Mouse (Mus musculus) midbrain, embryonic 11.5 days (tissue): ENCODE data around the gene Galk1. TPM values are rescaled to one million over a fixed set of nuclear protein-coding genes. Genes with fewer than 3 reads are reported as not detected.

ENCODE experiments used
- ATAC-seq: fragments of 200-750 bp; cut with Nextera tagmentation; 2 replicates; pipeline ENCODE4 v1.8.0; 2017; ENCODE audit warnings: moderate TSS enrichment, moderate library complexity; ENCODE audit not compliant: low FRiP score
- DNase-seq: peaks from one replicate; pipeline ENCODE4 v3.0.0; 2015; ENCODE audit warnings: low spot score; ENCODE audit errors: missing footprints
- H3K27ac ChIP-seq: fragments of 300-500 bp; sonication (generic); 2 replicates; pipeline ENCODE4 v1.5.1; 2014; ENCODE audit warnings: low read depth, low read length
- H3K27me3 ChIP-seq: fragments of 300-500 bp; sonication (generic); 2 replicates; pipeline ENCODE4 v1.6.1; 2014; ENCODE audit warnings: mild to moderate bottlenecking, low read length, moderate library complexity, mixed read lengths; ENCODE audit not compliant: control insufficient read depth, insufficient read depth
- H3K36me3 ChIP-seq: fragments of 300-500 bp; sonication (generic); 2 replicates; pipeline ENCODE4 v1.6.1; 2014; ENCODE audit warnings: mild to moderate bottlenecking, low read length, moderate library complexity, mixed read lengths; ENCODE audit not compliant: control insufficient read depth, insufficient read depth
- H3K4me1 ChIP-seq: fragments of 300-500 bp; sonication (generic); 2 replicates; pipeline ENCODE4 v1.6.1; 2014; ENCODE audit warnings: low read length; ENCODE audit not compliant: control insufficient read depth, insufficient read depth
- H3K4me2 ChIP-seq: fragments of 300-500 bp; sonication (generic); 2 replicates; pipeline ENCODE4 v1.6.1; 2014; ENCODE audit warnings: mild to moderate bottlenecking, moderate library complexity
- H3K4me3 ChIP-seq: fragments of 300-500 bp; sonication (generic); 2 replicates; pipeline ENCODE4 v1.5.1; 2014; ENCODE audit warnings: low read depth, low read length
- H3K9ac ChIP-seq: fragments of 300-500 bp; sonication (generic); 2 replicates; pipeline ENCODE4 v1.6.1; 2014; ENCODE audit warnings: low read length
- H3K9me3 ChIP-seq: fragments of 300-500 bp; sonication (generic); 2 replicates; pipeline ENCODE4 v1.6.1; 2016; ENCODE audit warnings: low read length; ENCODE audit not compliant: control insufficient read depth
- WGBS: fragments of 180-500 bp; shearing (Covaris S2); extraction: QIAGEN DNeasy Blood & Tissue Kit; methylation state at CpG from one replicate; pipeline ENCODE4 v1.1.7; 2014; 5-methylcytosine and 5-hydroxymethylcytosine counted together
- polyA plus RNA-seq: library from polyadenylated mRNA; unstranded; fragments of >200 nt; fragmentation: Nextera tagmentation; extraction: Ambion mirVana; gene quantifications from 2 replicates; pipeline ENCODE4 v1.2.1, GENCODE M21; 2014

Galk1 gene
- polyA plus RNA-seq, 1 experiment from 2014 or later, result 93.4 TPM

- Histone ChIP-seq H3K4me2 (no peak overlapping the region), H3K4me1 (peaks cover 2% of the 10 kb centered on the region; the same call in 1 of the 2 replicates)
- 0 out of 2 replicates have a peak, but pooled peaks have one; percentile 16 for ATAC-seq
Observed at GRCm38 (mm10) chr11:115999538-116000143, 12.9 kb downstream of the Galk1 start.

GRCm38 (mm10) chr11:115999027-115999426, 13.5 kb downstream of the Galk1 start:
- Histone ChIP-seq H3K4me2 (no peak overlapping the region), H3K27ac (no peak overlapping the region), H3K9ac (no peak overlapping the region), H3K27me3 (no peaks in the 10 kb centered on the region), H3K4me1 (no peaks in the 10 kb centered on the region; the same call in 1 of the 2 replicates), H3K4me3 (no peak overlapping the region), H3K9me3 (no peaks in the 10 kb centered on the region), H3K36me3 (no peaks in the 10 kb centered on the region)
- ATAC-seq, result no peak
- 80% methylated on average over 7 of the region's 7 CpGs for WGBS
- no peak for DNase-seq

More at GRCm38 (mm10) chr11:115999538-116000143, 12.9 kb downstream of the Galk1 start:
- Histone ChIP-seq H3K9me3 (no peaks in the 10 kb centered on the region), H3K27ac (no peak overlapping the region), H3K9ac (no peak overlapping the region), H3K4me3 (no peak overlapping the region), H3K27me3 (no peaks in the 10 kb centered on the region), H3K36me3 (no peaks in the 10 kb centered on the region)
- WGBS, result 22% methylated on average over 14 of the region's 14 CpGs
- DNase-seq, result peak; percentile 96

- no peak overlapping the region for H3K4me3 ChIP-seq
- H3K27me3 ChIP-seq, result no peaks in the 10 kb centered on the region
- H3K36me3 ChIP-seq, result no peaks in the 10 kb centered on the region
- peak; percentile 49 for DNase-seq
- no peak overlapping the region for H3K27ac ChIP-seq
- H3K9ac ChIP-seq, result no peak overlapping the region
- H3K4me2 ChIP-seq, result no peak overlapping the region
- no peaks in the 10 kb centered on the region; the same call in 1 of the 2 replicates for H3K4me1 ChIP-seq
- WGBS, result 68% methylated on average over 5 of the region's 5 CpGs
- ATAC-seq, result no peak
- no peaks in the 10 kb centered on the region for H3K9me3 ChIP-seq
Observed at GRCm38 (mm10) chr11:115997662-115998061, 14.9 kb downstream of the Galk1 start.

GRCm38 (mm10) chr11:115997047-115997446, 15.5 kb downstream of the Galk1 start:
- Histone ChIP-seq H3K27ac (no peak overlapping the region), H3K36me3 (no peaks in the 10 kb centered on the region), H3K4me3 (no peak overlapping the region), H3K27me3 (no peaks in the 10 kb centered on the region), H3K4me2 (no peak overlapping the region), H3K9me3 (no peaks in the 10 kb centered on the region), H3K4me1 (no peaks in the 10 kb centered on the region; the same call in 1 of the 2 replicates), H3K9ac (no peak overlapping the region)
- ATAC-seq (no peak), DNase-seq (no peak)
- WGBS, result 74% methylated on average over 4 of the region's 4 CpGs

GRCm38 (mm10) chr11:115995256-115995655, 17.3 kb downstream of the Galk1 start:
- 95% methylated on average over 3 of the region's 3 CpGs for WGBS
- no peak overlapping the region for H3K27ac ChIP-seq
- no peak for DNase-seq
- no peak overlapping the region for H3K4me3 ChIP-seq
- H3K36me3 ChIP-seq, result no peaks in the 10 kb centered on the region
- H3K9me3 ChIP-seq, result no peaks in the 10 kb centered on the region
- no peak overlapping the region for H3K4me2 ChIP-seq
- no peak overlapping the region for H3K9ac ChIP-seq
- no peak for ATAC-seq
- no peaks in the 10 kb centered on the region for H3K27me3 ChIP-seq
- no peaks in the 10 kb centered on the region; the same call in 1 of the 2 replicates for H3K4me1 ChIP-seq

GRCm38 (mm10) chr11:115992098-115992497, 20.4 kb downstream of the Galk1 start:
- DNase-seq, result no peak
- H3K9ac ChIP-seq, result no peak overlapping the region
- H3K27ac ChIP-seq, result no peak overlapping the region
- WGBS, result 68% methylated on average over 4 of the region's 4 CpGs
- H3K9me3 ChIP-seq, result no peaks in the 10 kb centered on the region
- H3K4me3 ChIP-seq, result no peak overlapping the region
- no peaks in the 10 kb centered on the region for H3K27me3 ChIP-seq
- no peak for ATAC-seq
- no peak overlapping the region for H3K4me2 ChIP-seq
- no peaks in the 10 kb centered on the region for H3K36me3 ChIP-seq
- no peaks in the 10 kb centered on the region for H3K4me1 ChIP-seq

GRCm38 (mm10) chr11:115989686-115990085, 22.8 kb downstream of the Galk1 start:
- H3K36me3 ChIP-seq, result no peaks in the 10 kb centered on the region
- DNase-seq, result no peak
- no peak overlapping the region for H3K27ac ChIP-seq
- 30% methylated on average over 15 of the region's 15 CpGs for WGBS
- H3K9me3 ChIP-seq, result no peaks in the 10 kb centered on the region
- H3K4me3 ChIP-seq, result no peak overlapping the region
- H3K9ac ChIP-seq, result no peak overlapping the region
- H3K4me1 ChIP-seq, result no peaks in the 10 kb centered on the region
- no peaks in the 10 kb centered on the region for H3K27me3 ChIP-seq
- ATAC-seq, result no peak
- 0 out of 2 replicates have a peak overlapping the region, but pooled peaks have one; percentile 6 for H3K4me2 ChIP-seq

- no peak for DNase-seq
- Histone ChIP-seq H3K9me3 (no peaks in the 10 kb centered on the region), H3K4me2 (no peak overlapping the region), H3K36me3 (no peaks in the 10 kb centered on the region), H3K4me1 (no peaks in the 10 kb centered on the region), H3K9ac (no peak overlapping the region), H3K4me3 (no peak overlapping the region), H3K27ac (no peak overlapping the region), H3K27me3 (no peaks in the 10 kb centered on the region)
- no peak for ATAC-seq
- 89% methylated on average over 8 of the region's 8 CpGs for WGBS
Observed at GRCm38 (mm10) chr11:115983291-115983690, 29.2 kb downstream of the Galk1 start.

GRCm38 (mm10) chr11:115982472-115982871, 30.0 kb downstream of the Galk1 start:
- no peaks in the 10 kb centered on the region for H3K36me3 ChIP-seq
- no peak for ATAC-seq
- WGBS, result 90% methylated on average over 15 of the region's 15 CpGs
- no peak overlapping the region for H3K9ac ChIP-seq
- no peak overlapping the region for H3K4me3 ChIP-seq
- DNase-seq, result no peak
- no peaks in the 10 kb centered on the region for H3K9me3 ChIP-seq
- H3K27me3 ChIP-seq, result no peaks in the 10 kb centered on the region
- H3K4me2 ChIP-seq, result no peak overlapping the region
- no peak overlapping the region for H3K27ac ChIP-seq
- H3K4me1 ChIP-seq, result no peaks in the 10 kb centered on the region
